Mouse (Mus musculus) spleen, postnatal 10 days (tissue): Measurements from ENCODE around the gene Sptan1.
"Not testable (repeated sequence)": the region's sequence is repeated elsewhere in the genome, so short reads cannot be mapped to it uniquely, and the experiment has no call there.

Experiments used
- DNase-seq, 2 experiments: peaks; one replicate each; pipeline ENCODE4 v3.0.0; 2021 to 2022; ENCODE audit warnings: low spot score in 2 of 2

Gene Sptan1

DNA sequence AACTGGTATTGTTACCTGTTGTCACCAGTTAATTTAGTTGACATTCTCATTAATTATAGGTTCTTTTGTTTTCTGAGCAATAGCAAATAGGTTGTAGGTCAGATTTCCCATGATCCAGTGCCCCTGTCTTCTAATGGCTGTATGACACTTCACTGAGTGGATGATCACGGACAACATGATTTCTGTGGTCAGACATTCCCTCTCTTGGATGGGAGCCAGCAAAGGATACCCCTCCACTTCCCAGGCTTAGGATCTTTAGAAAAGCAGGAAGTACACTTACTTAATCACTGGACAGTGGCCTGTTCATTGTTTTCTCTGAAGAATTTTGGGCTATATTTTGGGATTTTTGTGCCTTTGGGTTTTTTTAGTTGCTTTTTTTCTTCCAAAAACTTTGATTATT, 43.7 kb downstream of the Sptan1 start:
- DNase-seq: no peak

DNA sequence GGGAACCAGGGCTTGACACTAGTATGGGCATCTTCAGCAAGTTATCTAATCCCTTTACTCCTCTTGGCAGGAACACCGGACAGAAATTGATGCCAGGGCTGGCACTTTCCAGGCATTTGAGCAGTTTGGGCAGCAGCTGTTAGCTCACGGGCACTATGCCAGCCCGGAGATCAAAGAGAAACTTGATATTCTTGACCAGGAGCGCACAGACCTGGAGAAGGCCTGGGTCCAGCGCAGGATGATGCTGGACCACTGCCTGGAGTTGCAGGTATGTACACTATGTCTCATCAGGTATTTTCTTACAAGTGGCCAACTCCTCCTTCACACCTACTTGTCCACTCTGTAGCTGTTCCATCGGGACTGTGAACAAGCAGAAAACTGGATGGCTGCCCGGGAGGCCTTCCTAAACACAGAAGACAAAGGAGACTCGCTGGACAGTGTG, 45.5 kb downstream of the Sptan1 start:
- no peak for DNase-seq

DNA sequence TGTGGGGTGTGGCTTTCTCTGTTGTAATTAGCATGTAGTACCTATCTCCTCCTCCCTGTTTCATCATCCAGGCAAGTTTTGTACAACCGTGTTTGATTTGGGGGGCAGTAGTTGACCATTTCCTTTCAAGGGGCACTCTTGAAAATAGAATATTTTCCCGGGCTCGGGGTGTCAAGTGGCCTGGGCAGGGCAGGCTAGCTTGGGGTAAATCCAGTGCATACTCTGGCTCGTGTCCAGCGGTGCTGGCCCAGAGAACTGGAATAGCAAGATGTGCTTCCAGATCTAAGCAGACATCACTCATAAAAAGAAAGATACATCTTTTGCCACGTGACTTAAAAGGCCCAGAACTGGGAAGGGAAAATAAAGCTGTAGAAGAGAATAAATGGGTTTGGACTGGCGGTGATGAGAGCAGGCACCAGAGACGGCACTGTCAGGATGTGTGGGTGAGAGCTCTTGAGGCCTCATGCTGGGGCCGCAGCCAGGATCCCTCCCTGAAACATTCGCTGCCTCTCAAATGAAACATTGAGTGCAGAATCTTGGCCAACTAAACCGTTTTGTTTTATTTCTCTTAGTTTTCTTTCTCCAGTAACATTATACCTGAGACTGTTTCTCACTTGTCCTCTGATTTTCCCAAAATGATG, 49.1 kb downstream of the Sptan1 start:
- DNase-seq: no peak

DNA sequence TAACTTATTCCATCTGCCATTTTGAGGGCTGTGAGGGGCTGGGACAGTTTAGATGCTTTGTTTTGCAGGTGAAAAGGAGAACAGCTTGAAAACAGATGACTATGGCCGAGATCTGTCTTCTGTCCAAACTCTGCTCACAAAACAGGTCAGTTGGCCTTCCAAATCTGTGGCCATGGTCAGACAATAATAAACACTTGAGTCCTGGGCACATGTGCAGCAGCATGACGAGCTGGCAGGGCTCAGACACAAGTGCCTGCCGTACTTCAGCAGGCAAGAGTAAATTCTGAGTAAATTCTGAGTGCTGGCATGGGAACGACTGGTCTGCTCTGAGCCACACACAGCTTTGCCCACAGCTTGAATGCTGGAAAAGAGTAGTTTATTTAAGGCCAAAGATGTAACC, 60.1 kb downstream of the Sptan1 start:
- DNase-seq: no peak

DNA sequence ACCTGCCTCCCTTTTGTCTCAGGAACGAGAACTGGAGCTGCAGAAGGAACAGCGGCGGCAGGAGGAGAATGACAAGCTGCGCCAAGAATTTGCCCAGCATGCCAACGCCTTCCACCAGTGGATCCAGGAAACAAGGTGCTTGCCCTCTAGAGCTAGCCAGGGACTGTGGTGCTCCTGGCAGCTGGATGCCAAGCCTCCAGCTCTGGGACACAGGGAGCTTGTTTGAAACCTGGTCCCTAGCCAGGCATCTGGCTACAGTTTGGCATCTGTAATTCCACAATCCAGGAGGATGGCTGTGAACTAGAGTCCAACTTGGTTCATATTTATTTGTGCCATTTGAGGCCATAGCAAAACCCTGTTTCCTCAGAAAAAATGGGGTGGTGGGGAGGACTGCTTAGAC, 61.6 kb downstream of the Sptan1 start:
- no peak for DNase-seq

DNA sequence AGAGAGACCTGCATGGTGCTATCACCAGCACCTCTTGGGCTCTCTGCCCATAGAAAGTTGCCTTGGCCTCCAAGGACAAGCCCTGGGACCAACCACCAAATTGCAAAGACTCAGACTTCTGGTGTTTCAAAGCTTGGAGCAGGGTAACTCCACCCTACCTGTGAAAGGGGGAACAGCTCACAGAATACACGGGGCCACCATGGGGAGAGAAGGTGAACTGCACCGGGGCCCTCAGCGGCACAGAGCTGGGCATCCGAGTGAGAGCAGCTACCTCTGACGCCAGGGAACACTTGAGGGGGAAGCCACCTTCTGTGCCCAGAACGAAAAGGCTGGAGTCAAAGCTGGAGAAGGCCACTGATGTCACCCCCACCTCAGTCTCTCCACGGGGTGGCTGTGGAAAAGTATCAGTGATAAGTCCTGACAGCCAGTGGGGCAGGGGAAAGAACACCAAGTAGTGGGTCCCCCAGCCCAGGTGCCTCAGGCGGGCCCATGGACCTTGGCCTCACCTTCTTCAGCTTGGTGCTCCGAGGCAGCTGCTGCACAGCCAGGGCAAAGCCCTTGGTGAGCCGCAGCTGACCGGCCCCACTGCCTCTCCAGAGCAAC, 67.0 kb downstream of the Sptan1 start:
- DNase-seq: peak in 1 of 2 experiments; percentile 35

DNA sequence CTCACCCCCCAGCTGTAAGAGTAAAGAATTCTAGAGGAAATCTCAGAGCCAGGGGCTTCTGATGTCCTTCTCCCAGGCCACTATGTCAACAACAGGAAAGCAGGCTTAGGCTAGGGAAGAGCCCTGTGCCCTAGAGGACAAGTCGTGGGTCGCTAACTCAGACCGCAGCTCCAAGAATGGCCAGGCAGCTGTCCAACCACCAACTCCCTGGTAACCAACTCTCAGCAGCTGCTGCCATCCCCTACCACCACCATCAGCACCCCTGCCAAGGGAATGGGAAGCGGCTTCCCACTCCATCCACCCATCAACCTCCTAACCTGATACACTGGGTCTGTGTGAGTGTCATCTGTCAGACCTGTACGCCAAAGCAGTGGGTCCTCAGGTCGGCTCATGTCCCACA, 67.6 kb downstream of the Sptan1 start:
- DNase-seq: no peak

DNA sequence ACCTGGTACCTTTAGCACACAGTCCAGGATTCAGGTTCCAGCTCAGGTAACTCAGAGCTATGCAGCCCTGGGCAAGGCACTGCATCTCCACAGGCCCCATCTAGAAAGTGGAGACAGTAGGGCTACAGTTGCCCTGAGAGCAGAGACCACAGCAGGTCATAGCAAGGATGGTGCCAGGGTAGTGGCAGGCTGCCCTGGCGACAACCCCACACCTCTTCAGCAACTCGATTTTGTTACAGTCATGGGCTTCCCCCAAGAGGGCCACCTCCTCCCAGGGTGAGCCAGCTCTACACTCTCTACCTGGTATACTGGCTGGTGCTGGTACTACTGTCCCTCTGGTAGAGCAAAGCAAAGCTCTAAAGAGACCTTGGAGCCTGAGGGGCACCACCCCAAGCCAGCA, 72.4 kb downstream of the Sptan1 start:
- no peak for DNase-seq

DNA sequence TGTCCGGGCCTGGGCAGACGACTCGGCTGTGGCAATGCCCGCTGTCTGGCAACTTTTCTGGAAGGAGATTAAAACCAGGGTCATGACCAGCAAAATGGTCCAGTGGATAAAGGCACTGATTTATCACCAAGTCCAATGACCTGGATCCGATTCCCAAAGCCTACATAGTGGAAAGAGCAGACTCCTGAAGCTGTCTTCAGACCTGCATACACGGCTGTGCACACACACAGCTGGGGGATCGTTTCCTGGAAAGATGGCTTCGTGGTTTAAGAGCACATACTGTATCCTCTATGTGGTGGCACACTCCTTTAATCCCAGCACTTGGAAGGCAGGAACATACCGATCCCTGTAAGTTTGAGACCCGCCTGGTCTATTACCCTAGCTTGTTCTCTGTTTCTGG, 73.0 kb downstream of the Sptan1 start:
- DNase-seq: no peak

DNA sequence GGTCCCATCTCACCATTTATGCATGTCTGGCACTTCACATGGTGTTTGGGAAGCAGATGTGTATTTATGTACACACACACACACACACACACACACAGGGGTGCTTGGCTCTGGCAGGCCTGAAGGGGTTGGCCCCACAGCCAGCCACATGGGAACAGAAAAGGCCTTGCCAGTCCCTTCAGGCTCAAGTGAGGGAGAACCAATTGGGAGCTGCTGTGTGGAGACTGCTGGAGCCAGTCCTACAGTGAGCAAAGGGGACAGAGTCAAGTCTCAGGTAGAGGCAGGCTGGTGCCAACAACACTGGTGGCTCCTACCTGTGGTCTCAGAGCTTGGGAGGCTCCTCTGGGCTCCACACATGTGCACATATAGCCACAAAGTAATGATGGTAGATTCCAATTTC, 74.3 kb downstream of the Sptan1 start:
- no peak for DNase-seq

DNA sequence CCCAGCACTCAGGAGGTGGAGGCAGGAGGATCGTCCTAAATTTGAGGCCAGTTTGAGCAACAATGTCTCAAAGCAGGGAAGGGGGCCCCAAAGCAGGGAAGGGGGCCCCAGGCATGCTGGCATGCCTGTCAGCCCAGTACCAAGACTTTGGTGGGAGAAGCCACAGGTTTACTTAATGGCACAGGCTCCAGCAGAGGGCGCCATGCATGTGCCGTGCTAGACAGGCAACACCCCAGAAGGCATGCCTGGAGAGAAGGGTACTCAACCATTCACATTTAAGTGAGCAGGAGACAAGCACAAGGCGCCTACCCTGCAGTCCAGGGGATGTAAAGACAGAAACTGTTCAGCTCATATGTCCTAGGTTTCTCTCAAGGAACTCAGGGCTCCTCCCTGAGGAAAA, 77.1 kb downstream of the Sptan1 start:
- DNase-seq: peak; percentile 74 to 91

DNA sequence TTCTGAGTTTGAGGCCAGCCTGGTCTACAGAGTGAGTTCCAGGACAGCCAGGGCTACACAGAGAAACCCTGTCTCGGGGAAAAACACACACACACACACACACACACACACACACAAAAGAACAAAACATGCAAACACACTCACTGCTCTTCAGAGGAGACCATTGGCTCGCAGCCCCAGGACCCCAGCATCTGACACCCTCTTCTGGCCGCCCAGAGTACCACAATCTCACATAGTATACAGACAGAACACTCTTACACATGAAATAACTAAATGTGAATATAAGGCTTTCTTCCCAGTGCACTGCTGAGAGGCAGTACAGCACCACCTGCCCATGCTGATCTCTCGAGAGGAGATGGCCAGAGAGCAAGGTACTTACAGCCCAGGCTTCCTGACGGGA, 79.2 kb downstream of the Sptan1 start:
- no peak for DNase-seq

DNA sequence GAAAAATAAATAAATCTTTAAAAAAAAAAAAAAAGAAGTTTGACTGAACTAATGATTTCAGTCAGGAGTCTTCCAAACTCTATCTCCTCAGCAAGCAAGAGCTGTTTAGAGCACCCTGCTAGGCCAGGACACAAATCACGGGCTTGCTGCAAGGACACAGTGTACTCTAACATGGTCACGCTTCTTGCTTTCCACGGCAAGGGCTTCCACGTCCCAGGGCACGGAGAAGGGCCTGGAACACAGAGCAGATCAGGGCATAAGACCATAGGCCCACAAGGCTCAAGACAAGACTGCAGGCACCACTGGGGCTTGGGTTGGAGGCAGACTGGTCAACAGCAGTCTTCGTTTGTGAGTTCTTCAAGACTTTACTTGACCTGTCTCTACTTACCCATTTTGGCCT, 81.8 kb downstream of the Sptan1 start:
- no peak for DNase-seq

DNA sequence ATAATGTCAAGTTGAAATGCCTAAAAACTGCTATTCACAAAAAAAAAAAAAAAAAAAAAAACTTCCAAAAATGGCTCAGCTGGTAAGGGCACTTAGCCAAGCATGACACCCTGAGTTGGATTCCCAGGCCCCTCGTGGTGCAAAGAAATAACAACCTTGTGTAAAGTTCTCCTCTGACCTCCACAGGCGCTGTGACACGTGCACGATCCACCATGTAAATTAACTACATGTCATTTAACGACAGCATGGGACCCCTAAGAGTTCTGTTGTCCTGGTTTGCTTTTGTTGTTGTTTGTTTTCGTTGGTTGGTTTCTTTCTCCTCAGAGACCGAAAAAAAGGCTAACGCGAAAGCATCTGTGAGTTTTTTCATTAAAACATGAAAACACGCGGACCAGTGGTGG, 82.7 kb downstream of the Sptan1 start:
- peak in 1 of 2 experiments; percentile 31 for DNase-seq

DNA sequence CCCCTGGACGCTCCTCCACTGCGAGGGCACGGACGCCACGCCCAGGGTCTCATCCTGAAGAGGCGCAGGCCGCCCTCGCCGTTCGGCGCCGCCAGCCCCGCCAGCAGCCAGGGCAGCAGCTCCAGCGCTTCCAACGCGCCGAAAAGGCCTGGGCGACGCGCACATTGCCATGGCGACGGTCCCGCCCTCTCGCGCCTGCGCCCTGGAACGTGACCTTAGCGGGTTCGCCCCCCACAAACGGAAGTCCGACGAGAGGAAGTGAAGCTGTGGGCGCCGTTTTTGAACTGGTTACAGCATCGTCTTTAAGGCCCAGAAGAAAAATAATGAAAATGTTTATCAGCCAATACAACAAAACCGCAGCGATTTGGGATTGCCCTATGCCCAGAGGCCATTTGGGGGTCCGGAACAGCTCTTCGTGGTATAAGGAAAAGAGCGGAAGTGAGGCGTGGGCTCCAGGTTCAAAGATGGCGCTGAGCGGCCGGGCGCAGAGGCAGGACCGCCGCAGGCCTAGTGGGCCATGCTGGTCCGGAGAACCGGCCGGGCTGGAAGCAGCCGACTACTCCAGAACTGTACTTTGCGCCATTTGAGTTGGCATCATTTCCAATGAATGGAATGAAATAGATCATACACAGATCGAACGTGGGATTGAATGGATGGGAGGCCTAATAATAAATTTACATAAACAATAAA, 83.5 kb downstream of the Sptan1 start, which contains the start of gene Wdr34:
Gene Wdr34, minus strand, starts transcription at position 183 of the 690 bp plus-strand sequence.
- DNase-seq: peak; percentile 98 to 99

DNA sequence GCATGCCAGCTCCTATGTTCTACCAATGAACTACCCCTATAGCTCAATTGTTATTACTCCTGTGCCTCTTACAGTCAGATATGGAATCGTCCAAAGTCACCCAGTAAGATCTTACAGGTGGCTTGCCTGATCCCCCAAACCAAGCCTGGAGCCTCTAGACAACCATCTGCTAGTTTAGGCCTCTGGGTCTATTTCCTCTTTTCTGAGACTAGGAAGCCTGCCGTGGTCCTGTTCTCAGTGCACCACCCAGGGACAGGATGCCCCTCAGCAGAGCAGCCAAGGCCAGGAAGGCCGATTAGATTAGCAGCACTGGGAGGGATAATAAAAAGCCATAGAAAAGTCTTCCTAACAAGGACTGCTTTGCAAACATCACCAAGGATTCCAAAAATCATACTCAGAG, 84.5 kb downstream of the Sptan1 start:
- no peak for DNase-seq

DNA sequence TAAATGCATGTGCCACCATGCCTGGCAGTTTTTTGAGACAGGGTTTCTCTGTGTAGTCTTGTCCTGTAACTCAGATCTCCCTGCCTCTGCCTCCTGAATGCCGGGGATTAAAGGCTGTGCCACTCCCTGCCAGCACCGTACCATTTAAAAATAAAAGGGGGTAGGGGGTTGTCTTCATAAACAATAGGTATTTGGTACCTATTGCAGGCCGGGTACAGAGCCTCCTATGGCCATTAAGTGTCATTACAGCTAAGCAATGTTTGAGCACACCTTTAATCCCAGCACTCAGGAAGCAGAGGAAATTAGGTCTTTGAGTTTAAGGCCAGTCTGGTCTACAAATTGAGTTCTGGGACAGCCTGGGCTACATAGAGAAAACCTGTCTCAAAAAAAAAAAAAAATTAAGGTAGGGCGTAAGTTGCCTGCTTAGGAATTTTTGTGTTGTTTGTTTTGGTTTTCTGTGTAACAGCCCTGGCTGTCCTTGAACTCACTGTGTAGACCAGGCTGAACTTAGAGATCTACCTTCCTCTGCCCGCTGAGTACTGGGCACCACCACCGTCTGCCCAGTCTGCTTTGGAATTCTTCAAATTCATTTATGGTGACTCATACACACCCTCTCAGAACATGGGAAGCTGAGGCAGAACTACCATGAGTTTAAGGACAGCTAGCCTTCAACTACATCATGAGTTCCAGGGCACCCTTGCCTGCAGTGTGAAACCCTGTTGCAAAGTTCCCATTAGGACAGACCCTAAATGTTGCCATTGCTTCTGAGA, 86.8 kb downstream of the Sptan1 start:
- no peak for DNase-seq

DNA sequence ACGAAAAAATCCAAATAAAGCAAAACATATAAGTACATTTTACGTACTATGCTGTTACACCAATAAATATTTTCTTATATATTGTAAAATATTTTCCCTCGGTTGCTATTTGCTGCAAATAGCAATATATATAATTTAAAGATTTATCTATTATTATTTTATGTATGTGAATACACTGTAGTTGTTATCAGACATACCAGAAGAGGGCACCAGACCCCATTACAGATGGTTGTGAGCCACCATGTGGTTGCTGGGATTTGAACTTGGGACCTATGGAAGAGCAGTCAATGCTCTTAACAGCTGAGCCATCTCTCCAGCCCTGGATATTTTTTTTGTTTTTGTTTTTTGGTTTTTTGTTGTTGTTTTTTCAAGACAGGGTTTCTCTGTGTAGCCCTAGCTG, 90.0 kb downstream of the Sptan1 start:
- DNase-seq: not testable (repeated sequence)

DNA sequence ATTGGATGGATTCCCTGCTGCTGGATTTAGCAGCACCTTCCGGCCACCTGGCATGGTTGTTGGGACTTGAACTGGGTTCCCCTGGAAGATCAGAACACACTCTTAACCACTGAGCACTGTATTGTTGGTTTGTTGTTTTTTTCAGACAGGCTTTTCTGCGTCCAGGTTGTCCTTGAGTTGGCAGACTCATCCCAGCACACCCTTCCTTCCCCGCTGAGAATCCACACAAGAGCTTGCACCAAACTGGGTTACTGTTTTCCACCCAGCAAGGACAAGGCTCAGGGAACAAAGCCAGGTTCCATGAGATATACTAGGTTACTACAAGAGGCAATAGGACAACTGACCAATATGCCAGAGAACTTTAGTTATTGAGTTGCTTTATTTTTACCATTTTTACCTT, 91.4 kb downstream of the Sptan1 start:
- no peak for DNase-seq

DNA sequence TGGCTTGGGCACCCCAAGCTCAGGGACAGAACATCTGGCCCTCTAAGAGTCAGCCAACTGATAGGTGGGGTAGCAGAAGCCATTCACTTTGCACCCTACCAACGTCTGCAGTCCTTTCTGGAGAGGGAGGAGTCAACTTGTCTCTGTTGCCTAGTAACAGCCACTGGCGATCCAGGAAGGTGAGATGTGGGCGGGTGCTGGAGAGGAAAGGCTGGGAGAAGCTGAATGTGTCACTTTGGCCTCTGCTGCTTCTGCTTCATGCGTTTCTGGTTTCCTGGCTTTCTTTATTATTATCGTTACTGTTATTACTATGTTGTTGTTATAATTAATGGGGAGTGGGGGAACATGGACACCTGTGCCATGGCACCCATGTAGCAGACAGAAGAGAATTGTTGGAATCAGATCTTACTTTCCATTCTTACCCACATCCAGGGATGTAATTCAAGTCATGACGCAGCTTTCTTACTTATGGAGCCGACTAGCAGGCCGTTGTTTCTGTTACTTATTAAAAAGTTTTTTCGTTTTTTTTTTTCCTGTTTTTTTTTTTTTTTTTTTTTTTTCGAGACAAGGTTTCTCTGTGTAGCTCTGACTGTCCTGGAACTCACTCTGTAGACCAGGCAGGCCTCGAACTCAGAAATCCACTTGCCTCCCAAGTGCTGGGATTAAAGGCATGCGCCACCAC, 92.0 kb downstream of the Sptan1 start, which contains the start of gene Set:
Gene Set, plus strand, starts transcription at position 156 of the 682 bp plus-strand sequence.
- peak in 1 of 2 experiments; percentile 55 for DNase-seq

DNA sequence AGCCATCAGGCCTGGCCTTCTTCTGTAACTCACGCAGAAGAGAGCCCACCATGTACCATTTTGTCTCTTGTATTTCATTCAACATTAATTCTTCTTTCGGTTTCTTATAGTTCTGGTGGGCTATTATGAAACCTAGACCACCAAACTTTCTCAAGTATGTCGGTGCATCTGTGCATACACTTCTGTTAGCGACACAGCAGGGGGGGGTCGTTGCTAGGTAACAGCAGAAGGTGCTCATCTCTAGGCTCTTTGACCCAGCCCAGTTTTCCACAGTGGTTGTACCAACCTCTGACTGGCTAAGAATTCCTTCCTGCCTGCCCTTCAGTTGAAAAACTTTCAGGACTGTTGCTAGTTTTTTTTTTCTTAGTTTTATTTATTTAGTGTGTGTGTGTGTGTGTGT, 93.1 kb downstream of the Sptan1 start:
- no peak for DNase-seq
